Mouse (Mus musculus) gastrocnemius, postnatal 14 days (tissue): Measurements from ENCODE around the gene Gpatch8. TPM values are rescaled to one million over a fixed set of nuclear protein-coding genes. Genes with fewer than 3 reads are reported as not detected.
A peak's percentile ranks its signal among the peaks of the same experiment; 100 is the strongest.

Experiments used
- DNase-seq: peaks from one replicate; pipeline ENCODE4 v3.0.0; 2021; ENCODE audit warnings: mixed read lengths
- intact Hi-C: fragments of 180-260 bp; cut with DNase I; formaldehyde crosslinking; loops from one replicate; pipeline ENCODE4 v1.15.1; 2025; ENCODE audit warnings: low total_unique reads
- long read RNA-seq, 2 experiments: library from polyadenylated mRNA; stranded (forward); transcript quantifications; one replicate each; pipeline ENCODE4 v2.0.0; 2021
- total RNA-seq, 2 experiments: library from RNA; stranded (reverse); gene quantifications; 2 replicates each; pipeline ENCODE4 v1.2.3; 2021

The Gpatch8 gene
- 10 to 100 TPM; 21.1 to 27.7 TPM for total RNA-seq
- long read RNA-seq, experiment 1, full-length matches to known transcripts = 7 of 11 reads
- long read RNA-seq, experiment 1, partial matches to known transcripts = 0 of 11 reads
- long read RNA-seq, experiment 1, other reads (novel, unspliced or antisense) = 4 of 11 reads
- long read RNA-seq, experiment 2, full-length matches to known transcripts = 6 of 11 reads
- long read RNA-seq, experiment 2, partial matches to known transcripts = 0 of 11 reads
- long read RNA-seq, experiment 2, other reads (novel, unspliced or antisense) = 5 of 11 reads

DNA sequence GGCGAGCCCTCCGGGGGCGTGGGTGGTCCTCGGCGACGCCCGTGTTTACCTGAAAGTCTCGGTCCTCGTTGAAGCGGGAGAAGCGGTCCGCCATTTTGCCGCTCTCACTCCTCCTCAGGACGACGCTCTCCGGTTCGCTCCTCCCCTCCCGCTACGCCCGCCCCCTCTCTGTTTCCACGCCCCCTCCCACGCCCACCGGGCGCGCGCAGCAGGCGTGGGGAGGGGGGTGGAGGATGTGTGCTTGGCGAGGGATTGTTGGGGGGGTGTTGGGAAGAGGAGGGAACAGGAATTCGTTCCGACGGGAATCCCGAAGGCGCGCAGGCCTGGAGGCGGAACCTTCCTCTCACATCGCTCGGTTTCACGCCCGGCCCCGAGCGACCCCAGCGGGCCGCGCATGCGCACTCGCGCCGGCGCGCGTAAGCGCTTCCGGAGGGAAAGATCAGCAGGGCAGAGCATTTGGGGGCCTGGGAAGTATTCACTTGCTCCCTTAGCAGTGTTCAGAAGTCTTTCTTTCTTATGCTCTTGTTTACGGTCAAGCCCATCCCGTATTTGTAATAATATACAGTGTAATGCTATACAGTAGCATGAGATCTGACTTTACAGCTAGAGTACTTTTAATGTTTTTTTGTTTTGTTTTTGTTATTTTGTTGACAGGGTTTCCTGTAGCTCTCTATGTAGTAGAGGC lies at the start of gene Gpatch8:
Gpatch8 (minus strand) TSS at position 362 of the 685 bp plus-strand sequence.
- peak; percentile 96 for DNase-seq
- intact Hi-C loops = no loop called here

DNA sequence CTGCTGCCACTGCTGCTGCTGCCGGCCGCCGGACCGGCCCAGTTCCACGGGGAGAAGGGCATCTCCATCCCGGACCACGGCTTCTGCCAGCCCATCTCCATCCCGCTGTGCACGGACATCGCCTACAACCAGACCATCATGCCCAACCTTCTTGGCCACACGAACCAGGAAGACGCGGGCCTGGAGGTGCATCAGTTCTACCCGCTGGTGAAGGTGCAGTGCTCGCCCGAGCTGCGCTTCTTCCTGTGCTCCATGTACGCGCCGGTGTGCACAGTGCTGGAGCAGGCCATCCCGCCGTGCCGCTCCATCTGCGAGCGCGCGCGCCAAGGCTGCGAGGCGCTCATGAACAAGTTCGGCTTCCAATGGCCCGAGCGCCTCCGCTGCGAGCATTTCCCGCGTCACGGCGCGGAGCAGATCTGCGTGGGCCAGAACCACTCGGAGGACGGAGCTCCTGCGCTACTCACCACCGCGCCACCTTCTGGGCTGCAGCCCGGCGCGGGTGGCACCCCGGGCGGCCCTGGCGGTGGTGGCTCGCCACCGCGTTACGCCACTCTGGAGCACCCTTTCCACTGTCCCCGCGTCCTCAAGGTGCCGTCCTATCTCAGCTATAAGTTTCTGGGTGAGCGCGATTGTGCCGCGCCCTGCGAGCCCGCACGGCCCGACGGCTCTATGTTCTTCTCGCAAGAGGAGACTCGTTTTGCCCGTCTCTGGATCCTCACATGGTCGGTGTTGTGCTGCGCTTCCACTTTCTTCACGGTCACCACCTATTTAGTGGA lies 48.8 kb upstream of the Gpatch8 start:
- intact Hi-C loops = no loop called here

DNA sequence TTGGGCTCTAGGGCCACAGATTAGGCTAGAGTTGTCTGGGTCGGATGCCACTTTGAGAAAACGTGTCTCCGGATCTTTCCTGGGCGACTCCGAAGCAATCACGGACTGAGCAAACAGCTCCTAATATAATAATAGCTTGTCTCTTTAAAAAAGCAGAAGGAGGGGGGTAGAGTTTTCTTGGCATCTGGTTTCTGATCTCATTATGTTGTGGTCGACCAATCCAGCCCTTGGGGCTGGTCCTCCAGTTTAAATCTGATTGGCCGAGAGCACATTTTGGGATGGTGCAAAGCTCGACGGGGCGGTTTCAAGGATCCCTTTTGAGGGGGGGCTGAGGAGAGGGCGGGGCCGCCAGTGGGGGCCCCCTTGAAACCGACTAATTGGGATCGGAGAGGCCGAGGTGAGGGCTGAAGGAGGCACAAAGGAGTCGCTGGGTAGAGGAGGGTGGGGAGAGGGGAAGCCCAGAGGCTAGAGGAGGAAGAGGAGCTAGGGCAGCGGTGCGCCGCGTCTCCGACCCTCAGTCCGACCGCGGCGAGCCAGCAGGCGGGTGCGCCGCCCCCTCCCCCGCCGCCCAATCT lies 47.9 kb upstream of the Gpatch8 start, which contains the start of gene Fzd2:
Fzd2 (plus strand) TSS at position 387 of the 575 bp plus-strand sequence.
- DNase-seq = peak; percentile 86
- intact Hi-C loops = no loop called here

More for the DNA sequence above, 48.8 kb upstream of the Gpatch8 start:
- DNase-seq = peak; percentile 44

DNA sequence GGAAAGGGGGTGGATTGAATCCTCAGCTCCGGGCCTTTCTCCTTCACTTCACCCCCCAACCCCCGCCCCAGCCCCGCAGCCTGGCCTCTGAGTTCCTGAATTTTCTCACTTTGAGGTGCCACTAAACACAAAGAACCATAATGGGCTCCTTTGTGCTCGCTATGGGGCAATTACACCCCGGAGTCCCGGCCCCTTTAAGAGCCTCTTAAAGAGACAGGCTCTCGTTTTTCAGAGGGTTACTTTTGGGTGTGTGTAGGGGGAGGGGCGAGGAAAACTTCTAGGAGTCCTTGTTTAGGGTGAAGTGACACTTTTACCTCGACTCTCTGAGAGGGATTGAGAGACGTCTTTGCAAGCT lies 47.3 kb upstream of the Gpatch8 start:
- intact Hi-C loops = no loop called here
- DNase-seq = peak; percentile 47

DNA sequence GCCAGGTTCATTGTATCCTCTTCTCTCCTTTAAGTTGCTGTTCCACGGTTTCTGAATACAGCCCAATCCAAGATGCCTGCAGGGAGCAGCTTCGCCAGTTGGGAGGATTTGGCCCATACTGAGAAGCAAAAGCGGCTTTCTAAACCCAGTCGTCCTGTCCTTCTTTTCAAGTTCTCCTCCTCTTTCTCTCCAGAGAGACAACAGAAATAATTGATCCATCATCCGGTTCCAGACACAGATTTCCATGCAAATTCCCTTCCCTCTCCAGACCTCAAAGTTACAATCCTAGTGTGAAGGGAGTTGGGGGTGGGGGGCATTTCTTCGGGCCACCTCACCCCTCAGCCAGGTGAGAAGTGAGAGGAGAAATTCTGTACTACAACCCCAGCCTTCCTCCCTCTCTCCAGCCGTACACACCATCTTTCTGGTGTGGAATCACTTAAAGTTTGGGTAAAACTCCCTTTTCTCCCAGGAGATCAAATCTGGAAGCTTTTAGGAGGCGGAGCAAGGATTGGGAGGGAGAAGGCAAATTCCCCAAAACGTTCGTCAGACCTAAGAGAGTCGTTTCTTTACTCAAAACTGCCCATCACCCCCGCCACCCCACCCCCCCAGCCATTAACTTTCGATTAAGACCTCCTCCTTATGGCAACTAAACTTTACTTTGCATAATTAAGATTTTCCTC lies 46.8 kb upstream of the Gpatch8 start:
- peak; percentile 31 for DNase-seq
- intact Hi-C loops = no loop called here

DNA sequence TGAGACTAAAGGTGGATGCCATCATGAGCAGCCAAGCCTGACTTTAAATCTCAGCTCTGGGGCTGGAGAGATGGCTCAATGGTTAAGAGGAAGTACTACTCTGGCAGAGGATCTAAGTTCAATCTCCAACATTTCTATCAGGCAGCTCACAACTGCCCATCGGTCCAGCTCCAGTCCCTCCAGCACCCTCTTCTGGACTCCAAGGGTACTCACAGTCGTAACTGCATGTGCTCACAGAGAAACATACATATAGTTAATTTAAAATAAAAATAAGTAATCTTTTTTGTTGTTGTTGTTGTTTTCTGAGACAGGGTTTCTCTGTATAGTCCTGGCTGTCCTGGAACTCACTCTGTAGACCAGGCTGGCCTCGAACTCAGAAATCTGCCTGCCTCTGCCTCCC lies 43.7 kb upstream of the Gpatch8 start:
- intact Hi-C loops = no loop called here
- DNase-seq = no peak

DNA sequence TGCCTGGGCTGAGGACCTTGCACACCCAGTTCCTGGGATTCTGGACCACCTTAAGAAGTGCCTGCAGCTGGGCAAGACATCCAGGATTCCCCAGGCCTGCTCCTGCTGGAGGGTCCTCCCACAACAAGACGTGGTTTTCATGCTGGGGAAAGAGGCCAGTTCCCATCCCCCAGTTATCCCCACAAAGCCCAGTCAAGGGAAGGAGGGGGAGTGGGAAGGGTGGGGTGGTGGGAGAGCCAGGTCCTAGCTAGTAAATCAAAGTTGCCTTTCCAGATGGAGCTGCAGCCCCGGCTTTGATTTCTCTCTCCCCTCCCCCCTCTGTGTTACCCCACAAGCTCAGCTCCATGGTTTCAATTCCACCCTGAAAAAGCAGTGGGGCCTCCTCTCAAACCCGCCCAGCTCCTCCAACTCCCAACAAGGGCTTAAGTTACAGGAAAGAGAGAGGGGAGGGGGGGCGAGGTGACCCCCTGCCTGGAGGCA lies 39.2 kb upstream of the Gpatch8 start:
- DNase-seq = no peak
- intact Hi-C loops = no loop called here

DNA sequence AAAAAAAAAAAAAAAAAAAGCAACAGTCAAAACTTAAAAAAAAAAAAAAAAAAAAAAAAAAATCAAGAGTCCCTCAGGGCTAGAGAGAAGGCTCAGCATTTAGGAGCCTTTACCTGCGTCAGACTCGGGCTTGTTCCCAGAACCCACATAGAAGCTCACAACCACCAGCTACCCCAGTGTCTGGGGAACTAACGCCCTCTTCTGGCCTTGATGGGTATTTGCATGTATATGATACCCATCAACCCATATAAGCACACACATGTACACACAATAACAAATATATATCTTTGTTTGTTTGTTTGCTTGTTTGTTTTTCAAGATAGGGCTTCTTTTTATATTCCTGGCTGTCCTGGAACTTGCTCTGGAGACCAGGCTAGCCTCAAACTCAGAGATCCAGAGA lies 31.4 kb upstream of the Gpatch8 start:
- no peak for DNase-seq
- intact Hi-C loops = no loop called here

DNA sequence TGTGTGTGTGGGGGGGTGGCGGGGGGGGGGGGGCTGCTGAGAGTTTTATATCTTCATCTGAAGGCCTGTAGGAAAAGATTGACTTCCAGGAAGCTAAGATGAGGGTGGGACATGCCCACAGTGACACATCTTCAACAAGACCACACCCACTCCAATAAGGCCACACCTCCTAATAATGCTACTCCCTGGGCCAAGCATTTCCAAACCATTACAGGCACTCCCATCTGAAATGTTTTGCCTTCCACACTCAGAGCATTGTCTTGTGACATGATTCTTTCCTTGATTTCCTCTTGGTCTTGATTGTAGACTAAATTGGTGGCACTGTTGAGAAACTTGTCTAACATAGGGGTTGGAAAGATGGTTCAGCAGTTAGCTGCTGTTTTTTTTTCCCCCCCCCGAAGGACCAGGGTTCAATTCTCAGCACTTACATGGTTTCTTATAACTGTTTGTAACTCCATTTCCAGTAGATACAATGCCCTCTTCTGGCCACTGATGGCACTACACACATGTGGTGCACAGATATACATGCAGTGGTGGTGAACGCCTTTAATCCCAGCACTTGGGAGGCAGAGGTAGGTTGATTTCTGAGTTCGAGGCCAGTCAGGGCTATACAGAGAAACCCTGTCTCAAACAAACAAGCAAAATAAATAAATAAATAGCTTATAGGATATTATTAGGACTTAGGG lies 30.4 kb upstream of the Gpatch8 start:
- DNase-seq = no peak
- intact Hi-C loops = no loop called here

DNA sequence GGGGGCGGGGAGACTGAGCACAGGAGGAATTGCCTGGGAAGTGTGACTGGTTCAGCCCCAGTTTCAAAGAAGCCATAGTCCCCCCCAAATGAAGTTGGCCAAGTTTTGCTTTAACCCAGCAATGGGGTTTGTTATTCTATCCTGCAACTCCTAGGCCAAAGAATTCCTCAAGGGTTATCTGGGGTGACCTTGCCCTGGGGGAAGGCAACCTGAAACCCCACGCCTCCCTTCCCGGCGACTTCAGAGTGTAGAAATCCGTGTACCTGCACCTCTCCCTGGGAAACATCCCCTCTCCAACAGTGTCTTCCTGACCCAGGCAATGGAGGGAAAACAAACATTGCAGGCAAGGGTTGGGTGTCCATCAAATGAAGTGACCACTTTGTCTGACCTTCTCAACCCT lies 26.5 kb upstream of the Gpatch8 start:
- intact Hi-C loops = no loop called here
- DNase-seq = no peak

DNA sequence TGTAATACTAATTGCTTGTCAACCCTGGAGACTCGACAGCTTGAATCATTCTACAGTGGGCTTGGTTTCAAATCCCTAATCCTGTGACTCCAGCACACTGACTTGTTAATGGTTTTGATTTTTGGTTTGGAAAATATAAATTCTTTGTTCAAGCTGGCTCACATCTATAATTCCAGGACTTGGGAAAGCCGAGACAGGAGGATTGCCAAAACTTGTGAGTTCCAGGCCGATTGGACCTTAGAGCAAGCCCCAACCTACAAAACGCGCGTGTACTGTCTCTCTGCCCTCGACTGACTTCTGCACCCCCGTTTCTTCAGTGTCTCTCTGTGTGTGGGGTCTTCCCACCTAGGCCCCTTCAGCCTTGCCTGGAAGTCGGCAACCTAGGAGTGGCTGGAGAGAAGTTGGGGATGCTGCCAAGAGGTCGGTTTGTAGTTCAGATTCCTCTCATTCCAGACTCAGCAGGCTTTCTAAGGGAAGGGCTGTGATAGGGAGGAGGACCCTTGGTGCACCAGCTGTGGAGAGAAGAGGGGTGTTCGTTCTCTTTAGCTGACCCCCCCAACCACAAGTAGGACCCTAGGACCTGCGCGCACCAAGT lies 25.9 kb upstream of the Gpatch8 start:
- DNase-seq = peak; percentile 48
- intact Hi-C loops = no loop called here

DNA sequence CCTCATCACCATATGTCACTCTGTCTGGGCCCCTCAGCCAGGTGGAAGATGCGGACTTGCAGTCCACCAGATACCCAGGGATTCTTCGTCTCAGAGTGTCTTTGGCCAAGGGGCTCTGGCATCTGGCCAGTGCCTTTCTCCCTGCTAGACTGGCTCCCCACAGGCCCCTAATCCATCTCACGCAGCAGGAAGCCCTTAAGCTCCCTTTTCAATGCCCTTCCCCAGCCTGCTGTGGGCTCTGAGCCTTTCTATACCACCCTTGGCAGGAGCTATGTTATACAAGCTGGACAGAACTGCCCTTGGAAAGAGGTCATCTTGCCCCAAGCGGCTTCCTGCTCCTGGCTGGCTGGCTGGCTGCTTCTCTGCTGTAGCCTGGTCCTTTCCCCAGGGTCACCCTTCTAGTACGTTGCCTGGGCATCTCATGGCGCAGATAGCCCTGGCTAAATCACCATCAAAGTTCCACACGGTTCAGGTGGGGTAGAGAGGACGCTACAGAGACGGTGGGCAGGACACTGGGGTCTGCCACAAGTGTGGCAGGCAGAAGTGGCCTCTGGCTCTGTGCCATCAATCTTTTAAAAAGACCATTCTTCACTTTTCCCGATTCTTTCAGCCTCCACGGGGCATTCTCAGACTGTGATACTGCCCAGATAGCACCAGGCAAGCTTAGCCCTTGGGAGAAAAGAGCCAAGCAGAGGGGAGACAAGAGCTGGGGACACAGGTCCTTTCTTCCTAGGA lies 25.3 kb upstream of the Gpatch8 start:
- intact Hi-C loops = no loop called here
- no peak for DNase-seq

DNA sequence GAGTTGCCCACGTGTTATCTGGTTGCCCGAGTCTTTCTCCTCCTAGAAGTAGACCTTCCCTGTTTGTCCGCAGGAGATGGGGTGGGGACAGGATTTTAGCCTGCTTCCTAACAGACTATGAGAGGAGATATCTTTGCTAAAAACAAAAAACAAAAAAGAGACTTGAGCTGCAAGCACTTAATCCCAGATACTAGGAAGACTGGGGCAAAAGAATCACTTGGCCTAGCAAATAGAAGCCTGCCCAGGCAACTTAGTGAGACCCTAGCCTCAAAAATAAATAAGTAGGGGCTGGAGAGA lies 23.8 kb upstream of the Gpatch8 start:
- intact Hi-C loops = no loop called here
- no peak for DNase-seq

DNA sequence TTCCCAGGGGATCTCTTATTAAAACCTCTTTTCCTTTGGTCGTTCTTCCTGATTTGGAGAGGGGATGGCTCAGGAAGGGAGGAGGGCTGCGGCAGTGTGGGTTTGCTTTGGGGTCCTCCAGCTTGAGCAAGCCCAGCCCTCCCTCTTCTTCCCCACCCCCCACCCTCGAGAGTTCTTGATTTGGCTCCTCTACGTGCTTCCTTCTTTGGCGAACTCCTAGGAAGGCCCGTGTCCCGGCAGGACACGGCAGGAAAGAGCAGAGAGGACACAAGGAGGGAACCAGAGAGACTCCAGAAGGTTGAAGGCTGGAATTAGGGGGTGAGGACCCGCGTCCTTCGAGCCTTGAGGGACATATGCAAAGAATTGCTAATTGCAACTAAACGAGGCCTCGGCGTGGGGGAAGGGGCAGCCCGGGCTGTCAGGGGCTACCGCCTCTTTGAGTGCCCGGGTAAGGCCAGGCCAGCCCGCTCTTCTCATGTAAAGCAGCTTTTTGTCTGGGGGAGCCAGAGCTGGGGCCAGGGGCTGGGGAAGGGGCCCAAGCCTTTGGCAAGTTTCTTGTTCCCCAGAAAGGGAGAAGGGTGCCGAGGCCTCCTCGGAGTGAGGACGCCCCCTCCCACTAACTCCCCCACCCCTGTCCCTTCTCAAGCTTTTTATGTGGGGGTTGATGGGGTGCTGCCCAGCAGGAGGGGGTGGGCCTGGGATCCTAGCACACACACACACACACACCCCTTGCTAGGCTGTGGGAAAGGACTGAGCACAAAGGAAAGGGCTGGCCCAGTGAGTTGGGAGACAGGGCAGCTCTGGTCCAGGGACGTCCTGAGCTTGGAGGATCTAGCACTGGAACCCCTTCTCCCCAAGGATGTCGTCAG lies 23.2 kb upstream of the Gpatch8 start, which contains the start of gene Gm11627:
Gm11627 (minus strand) TSS at position 297 of the 869 bp plus-strand sequence.
- intact Hi-C loops = loop anchor here (5.0 kb wide), 2 partner anchors 73 to 92 kb away; no protein-coding TSS in a partner anchor
- peak; percentile 24 for DNase-seq

DNA sequence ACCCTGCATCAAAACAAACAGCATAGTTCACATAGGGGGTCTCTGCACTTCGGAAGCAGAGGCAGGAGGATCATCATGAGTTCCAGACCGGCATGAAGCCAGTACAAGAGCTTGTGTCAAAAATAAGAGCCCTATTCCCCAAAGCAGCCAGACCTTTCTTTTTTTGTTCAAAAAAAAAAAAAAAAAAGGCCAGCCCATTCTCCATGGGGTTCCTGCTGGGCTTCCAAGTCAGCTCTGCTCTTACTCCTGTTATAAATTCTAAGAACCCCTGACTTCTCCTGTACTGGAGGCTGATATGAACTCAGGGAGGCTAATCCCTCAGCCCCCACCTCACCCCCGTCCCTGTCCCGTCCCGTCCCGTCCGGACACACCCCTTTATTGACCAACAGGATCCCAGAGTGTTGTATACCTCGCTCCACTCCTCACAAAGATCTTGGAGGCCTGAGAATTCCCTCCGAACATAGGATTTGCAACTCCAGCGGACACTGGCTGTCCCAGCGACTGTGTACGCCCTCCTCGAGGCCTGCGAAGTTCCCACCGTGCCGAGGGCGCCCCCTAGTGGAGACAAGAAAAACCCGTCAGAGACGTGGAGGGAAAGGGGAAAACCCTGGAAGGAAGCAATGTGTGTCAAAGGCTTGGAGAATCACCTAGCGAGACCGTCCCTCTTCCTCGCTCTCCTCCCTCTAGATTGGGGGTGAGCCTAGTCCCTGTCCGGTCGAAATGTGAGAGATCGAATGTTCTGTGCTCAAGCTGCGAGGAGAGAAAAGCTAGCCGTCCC lies 22.3 kb upstream of the Gpatch8 start:
- intact Hi-C loops = loop anchor here (5.0 kb wide), 2 partner anchors 74 to 91 kb away; no protein-coding TSS in a partner anchor
- peak; percentile 88 for DNase-seq
